Mouse (Mus musculus) midbrain, embryonic 14.5 days (tissue): ENCODE results near the gene Gm9732. TPM values are rescaled to one million over a fixed set of nuclear protein-coding genes. Genes with fewer than 3 reads are reported as not detected.
"Not testable (repeated sequence)": the region's sequence is repeated elsewhere in the genome, so short reads cannot be mapped to it uniquely, and the experiment has no call there.

Experiments
- ATAC-seq: fragments of 200-750 bp; cut with Nextera tagmentation; 2 replicates; pipeline ENCODE4 v1.8.0; 2017; ENCODE audit warnings: moderate number of reproducible peaks, moderate library complexity; ENCODE audit not compliant: low FRiP score, low TSS enrichment
- DNase-seq: peaks from one replicate; pipeline ENCODE4 v3.0.0-alpha.2; 2015
- H3K27ac ChIP-seq: fragments of 300-500 bp; sonication (generic); replicated peaks from 2 replicates; pipeline ENCODE4 v1.5.1; 2014; ENCODE audit warnings: mild to moderate bottlenecking, low read depth, low read length, moderate library complexity
- H3K27me3 ChIP-seq: fragments of 300-500 bp; sonication (generic); 2 replicates; pipeline ENCODE4 v1.6.1; 2014; ENCODE audit warnings: low read length, control low read depth, mixed read lengths; ENCODE audit not compliant: control insufficient read depth, insufficient read depth
- H3K36me3 ChIP-seq: fragments of 300-500 bp; sonication (generic); 2 replicates; pipeline ENCODE4 v1.6.1; 2014; ENCODE audit warnings: low read length, control low read depth; ENCODE audit not compliant: control insufficient read depth, insufficient read depth
- H3K4me1 ChIP-seq: fragments of 300-500 bp; sonication (generic); 2 replicates; pipeline ENCODE4 v1.6.1; 2014; ENCODE audit warnings: mild to moderate bottlenecking, antibody characterized with exemption, low read length, control low read depth; ENCODE audit not compliant: control insufficient read depth, insufficient read depth
- H3K4me2 ChIP-seq: fragments of 300-500 bp; sonication (generic); 2 replicates; pipeline ENCODE4 v1.6.1; 2014; ENCODE audit warnings: mild to moderate bottlenecking, low read length, moderate library complexity
- H3K4me3 ChIP-seq: fragments of 300-500 bp; sonication (generic); replicated peaks from 2 replicates; pipeline ENCODE4 v1.5.1; 2014; ENCODE audit warnings: low read depth, low read length
- H3K9ac ChIP-seq: fragments of 300-500 bp; sonication (generic); replicated peaks from 2 replicates; pipeline ENCODE4 v1.6.1; 2014; ENCODE audit warnings: mild to moderate bottlenecking, low read length, moderate library complexity
- H3K9me3 ChIP-seq: fragments of 300-500 bp; sonication (generic); 2 replicates; pipeline ENCODE4 v1.6.1; 2016; ENCODE audit warnings: low read length, control low read depth, mixed read lengths; ENCODE audit not compliant: control insufficient read depth
- WGBS: fragments of 180-500 bp; shearing (Covaris S2); extraction: QIAGEN DNeasy Blood & Tissue Kit; methylation state at CpG from one replicate; pipeline ENCODE4 v1.1.7; 2014; 5-methylcytosine and 5-hydroxymethylcytosine counted together
- polyA plus RNA-seq: library from polyadenylated mRNA; unstranded; fragments of >200 nt; fragmentation: Nextera tagmentation; extraction: Ambion mirVana; gene quantifications from 2 replicates; pipeline ENCODE4 v1.2.1, GENCODE M21; 2014

Gene Gm9732
- polyA plus RNA-seq, 1 experiment from 2014 or later, result not detected

DNA sequence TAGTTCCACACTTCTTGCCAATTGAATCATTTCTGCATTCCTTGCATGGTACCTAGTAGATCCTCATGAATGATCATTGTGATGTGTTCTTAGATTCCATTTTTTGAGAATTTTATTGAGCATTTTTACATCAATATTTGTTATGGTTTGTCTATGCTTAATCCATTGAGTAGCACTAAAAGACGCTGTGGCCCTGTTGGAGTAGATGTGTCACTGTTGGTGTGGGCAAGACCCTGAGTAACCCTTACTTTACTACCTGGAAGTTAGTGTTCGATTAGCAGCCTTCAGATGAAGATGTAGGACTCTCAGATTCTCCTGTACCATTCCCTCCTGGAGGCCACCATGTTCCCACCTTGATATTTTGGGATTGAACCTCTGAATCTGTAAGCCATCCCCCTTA is 53.8 kb downstream of the Gm9732 start:
- H3K9me3 ChIP-seq, H3K4me2 ChIP-seq, H3K9ac ChIP-seq, H3K4me1 ChIP-seq, H3K27me3 ChIP-seq, DNase-seq, H3K36me3 ChIP-seq, H3K27ac ChIP-seq, ATAC-seq, H3K4me3 ChIP-seq: not testable (repeated sequence)
- WGBS, result 68% methylated on average over 2 of the region's 2 CpGs

DNA sequence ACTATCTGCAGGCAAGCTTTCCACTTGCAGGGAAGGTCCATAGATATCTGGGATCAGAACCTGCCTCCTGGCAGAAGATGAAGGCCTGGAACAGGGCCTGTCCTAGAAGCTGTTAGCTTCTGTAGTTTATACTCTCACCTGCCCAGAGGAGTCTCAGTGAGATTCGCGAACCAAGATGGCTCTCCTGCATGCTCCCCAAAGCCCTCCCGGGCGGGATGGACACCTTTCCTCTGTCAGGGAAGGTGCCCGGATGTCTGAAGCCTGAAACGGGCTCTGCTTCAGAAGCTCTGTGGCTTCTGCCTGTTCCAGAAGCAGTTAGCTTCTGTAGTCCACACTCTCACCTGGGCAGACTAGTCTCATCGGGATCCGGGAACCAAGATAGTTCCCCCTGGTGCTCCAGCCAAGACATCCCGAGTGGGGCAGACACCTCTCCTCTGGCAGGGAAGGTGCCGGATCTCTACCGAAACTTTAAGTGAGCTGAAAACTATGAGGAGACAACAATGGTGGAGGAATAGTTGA is 56.6 kb downstream of the Gm9732 start:
- H3K4me2 ChIP-seq, H3K36me3 ChIP-seq, H3K27ac ChIP-seq, H3K27me3 ChIP-seq, H3K9ac ChIP-seq, H3K4me3 ChIP-seq, H3K9me3 ChIP-seq, H3K4me1 ChIP-seq, DNase-seq, ATAC-seq: not testable (repeated sequence)
- 89% methylated on average over 9 of the region's 11 CpGs for WGBS

DNA sequence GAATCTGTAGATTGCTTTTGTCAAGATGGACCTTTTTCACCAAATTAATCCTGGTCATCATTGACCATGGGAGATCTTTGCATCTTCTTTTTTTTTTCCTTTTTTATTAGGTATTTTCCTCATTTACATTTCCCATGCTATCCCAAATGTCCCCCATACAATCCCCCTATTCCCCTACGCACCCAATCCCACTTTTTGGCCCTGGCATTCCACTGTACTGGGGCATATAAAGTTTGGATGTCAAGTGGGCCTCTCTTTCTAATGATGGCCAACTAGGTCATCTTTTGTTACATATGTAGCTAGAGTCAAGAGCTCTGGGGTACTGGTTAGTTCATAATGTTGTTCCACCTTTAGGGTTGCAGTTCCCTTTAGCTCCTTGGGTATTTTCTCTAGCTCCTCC is 62.8 kb downstream of the Gm9732 start:
- H3K4me3 ChIP-seq, H3K9ac ChIP-seq, DNase-seq, H3K4me1 ChIP-seq, H3K4me2 ChIP-seq, H3K36me3 ChIP-seq, H3K9me3 ChIP-seq, H3K27ac ChIP-seq, ATAC-seq, H3K27me3 ChIP-seq: not testable (repeated sequence)
- 67% methylated on average over 1 of the region's 1 CpGs for WGBS

DNA sequence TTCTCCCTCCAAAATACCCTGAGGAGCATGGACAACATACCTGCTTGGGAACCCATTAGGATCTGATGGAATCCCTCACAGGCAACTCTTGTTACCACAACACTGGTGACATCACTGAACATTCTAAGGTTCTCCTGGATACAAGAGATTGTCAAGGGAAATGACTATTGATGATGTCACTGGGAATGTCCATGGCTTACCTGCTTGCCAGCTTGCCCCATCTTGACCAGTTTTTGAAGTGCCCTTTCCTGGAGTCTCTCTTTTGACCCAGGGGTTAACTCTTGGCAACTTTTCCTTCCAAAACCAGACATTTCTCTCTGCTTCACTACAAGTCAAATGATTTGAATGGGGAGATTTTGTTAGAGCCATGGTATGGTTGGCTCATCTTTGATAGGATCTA is 72.9 kb downstream of the Gm9732 start, which contains the start of gene 1700001F09Rik:
TSS of gene 1700001F09Rik (minus strand) at position 101 of the 400 bp plus-strand sequence.
- not testable (repeated sequence) for H3K4me2 ChIP-seq, H3K36me3 ChIP-seq, H3K27ac ChIP-seq, ATAC-seq, H3K9ac ChIP-seq, H3K4me3 ChIP-seq, H3K9me3 ChIP-seq, DNase-seq, H3K27me3 ChIP-seq, H3K4me1 ChIP-seq

DNA sequence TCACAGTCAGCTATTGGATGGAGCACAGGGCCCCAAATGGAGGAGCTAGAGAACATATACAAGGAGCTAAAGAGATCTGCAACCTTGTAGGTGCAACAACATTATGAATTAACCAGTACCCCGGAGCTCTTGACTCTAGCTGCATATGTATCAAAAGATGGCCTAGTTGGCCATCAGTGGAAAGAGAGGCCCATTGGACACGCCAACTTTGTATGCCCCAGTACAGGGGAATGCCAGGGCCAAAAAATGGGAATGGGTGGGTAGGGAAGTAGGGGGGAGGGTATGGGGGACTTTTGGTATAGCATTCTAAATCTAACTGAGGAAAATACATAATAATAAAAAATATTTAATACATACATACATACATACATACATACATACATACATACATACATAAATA is 78.1 kb downstream of the Gm9732 start:
- not testable (repeated sequence) for H3K9ac ChIP-seq, DNase-seq, H3K9me3 ChIP-seq, H3K27ac ChIP-seq, H3K4me1 ChIP-seq, ATAC-seq, H3K36me3 ChIP-seq, H3K4me3 ChIP-seq, H3K4me2 ChIP-seq, H3K27me3 ChIP-seq
- WGBS, result 85% methylated on average over 2 of the region's 2 CpGs

Other genes with a start within 250 kb of the Gm9732 start
- gene Gm8094, start 198.4 kb upstream of the Gm9732 start, polyA plus RNA-seq, result not detected in 2 replicates
- not detected in 2 replicates for gene Gm8104, start 174.4 kb upstream of the Gm9732 start, polyA plus RNA-seq
- gene Gm7233, start 95.2 kb upstream of the Gm9732 start, polyA plus RNA-seq, result not detected in 2 replicates
- gene Gm8122, start 39.7 kb upstream of the Gm9732 start, polyA plus RNA-seq, result not detected in 2 replicates
- not detected in 2 replicates for gene Gm8126, start 16.4 kb upstream of the Gm9732 start, polyA plus RNA-seq
- gene Gm8127, start 18.8 kb downstream of the Gm9732 start, polyA plus RNA-seq, result not detected in 2 replicates
- not detected in 2 replicates for gene 1700001F09Rik, start 72.8 kb downstream of the Gm9732 start, polyA plus RNA-seq
- gene Gm8138, start 141.3 kb downstream of the Gm9732 start, polyA plus RNA-seq, result not detected in 2 replicates